Mouse (Mus musculus) brain, embryonic 14.5 days (tissue): ENCODE data around the gene Gm9821.

Experiments
- CTCF ChIP-seq: fragments of 200-500 bp; IDR thresholded peaks from 2 replicates; pipeline ENCODE4 v1.5.1; 2012; ENCODE audit warnings: inconsistent platforms, mild to moderate bottlenecking, moderate library complexity, borderline replicate concordance; ENCODE audit not compliant: insufficient read depth, insufficient read length; ENCODE audit errors: extremely low read depth
- POLR2A ChIP-seq: fragments of 200-500 bp; IDR thresholded peaks from 2 replicates; pipeline ENCODE4 v1.6.1; 2012; ENCODE audit warnings: mild to moderate bottlenecking, inconsistent platforms, borderline replicate concordance; ENCODE audit not compliant: poor library complexity, insufficient read depth, insufficient read length, severe bottlenecking; ENCODE audit errors: extremely low read depth

DNA sequence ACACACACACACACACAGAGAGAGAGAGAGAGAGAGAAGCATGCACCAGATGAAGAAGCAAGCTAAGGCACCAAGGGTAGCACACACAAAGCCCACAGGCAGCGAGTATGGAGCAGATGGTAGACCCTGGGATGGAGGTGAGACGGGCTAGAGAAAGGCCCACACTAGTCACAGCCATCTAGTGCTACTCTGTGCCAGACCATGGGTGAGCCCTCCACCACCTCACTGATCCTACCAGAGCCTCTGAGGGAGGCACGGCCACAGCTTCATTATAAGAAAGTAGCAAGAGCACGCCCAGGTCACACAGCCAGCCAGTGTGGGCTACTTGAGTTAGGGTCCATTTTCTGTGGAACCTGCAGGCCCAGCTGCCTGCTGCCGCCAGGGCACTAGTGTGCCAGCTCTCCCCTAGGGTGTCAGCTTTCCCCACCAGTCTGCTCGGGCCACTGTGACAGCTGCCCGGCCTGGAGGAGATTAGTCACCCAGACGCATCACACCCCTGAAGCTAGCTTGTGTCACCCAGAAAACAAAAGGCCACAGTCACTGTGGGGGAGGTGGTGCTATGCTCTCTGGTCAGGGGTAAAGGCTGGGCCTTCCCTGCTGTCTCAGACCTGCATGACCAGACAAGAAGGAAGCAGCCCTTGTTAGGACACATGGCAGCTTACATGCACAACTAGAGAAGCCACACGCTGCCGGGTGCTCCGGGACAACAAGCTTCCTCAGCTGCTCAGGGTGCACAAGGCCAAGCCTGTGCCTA is 2.1 kb downstream of the Gm9821 start:
- TF ChIP-seq POLR2A (no peak), CTCF (no peak)
